Mouse (Mus musculus) forebrain, embryonic 11.5 days (tissue): Measurements from ENCODE around the gene Luzp1. TPM values are rescaled to one million over a fixed set of nuclear protein-coding genes. Genes with fewer than 3 reads are reported as not detected.

ENCODE experiments used
- ATAC-seq: fragments of 200-750 bp; cut with Nextera tagmentation; replicated peaks from 2 replicates; pipeline ENCODE4 v1.8.0; 2017; ENCODE audit warnings: moderate TSS enrichment; ENCODE audit not compliant: low FRiP score
- DNase-seq: peaks from one replicate; pipeline ENCODE4 v3.0.0-alpha.2; 2017; ENCODE audit warnings: low spot score
- H3K27ac ChIP-seq: fragments of 300-500 bp; sonication (generic); 2 replicates; pipeline ENCODE4 v1.5.1; 2014; ENCODE audit warnings: low read depth, low read length
- H3K27me3 ChIP-seq: fragments of 300-500 bp; sonication (generic); 2 replicates; pipeline ENCODE4 v1.6.1; 2014; ENCODE audit warnings: mild to moderate bottlenecking, low read length, mixed read lengths; ENCODE audit not compliant: control insufficient read depth, insufficient read depth
- H3K36me3 ChIP-seq: fragments of 300-500 bp; sonication (generic); 2 replicates; pipeline ENCODE4 v1.6.1; 2014; ENCODE audit warnings: mild to moderate bottlenecking, low read length, moderate library complexity, mixed read lengths; ENCODE audit not compliant: control insufficient read depth, insufficient read depth
- H3K4me1 ChIP-seq: fragments of 300-500 bp; sonication (generic); replicated peaks from 2 replicates; pipeline ENCODE4 v1.6.1; 2014; ENCODE audit warnings: low read length, mixed read lengths; ENCODE audit not compliant: control insufficient read depth, insufficient read depth
- H3K4me2 ChIP-seq: fragments of 300-500 bp; sonication (generic); 2 replicates; pipeline ENCODE4 v1.6.1; 2014; ENCODE audit warnings: low read depth, mild to moderate bottlenecking, low read length, moderate library complexity, mixed read lengths; ENCODE audit not compliant: severe bottlenecking
- H3K4me3 ChIP-seq: fragments of 300-500 bp; sonication (generic); 2 replicates; pipeline ENCODE4 v1.5.1; 2014; ENCODE audit warnings: low read depth, low read length
- H3K9ac ChIP-seq: fragments of 300-500 bp; sonication (generic); 2 replicates; pipeline ENCODE4 v1.6.1; 2014; ENCODE audit warnings: low read length
- H3K9me3 ChIP-seq: fragments of 300-500 bp; sonication (generic); 2 replicates; pipeline ENCODE4 v1.6.1; 2016; ENCODE audit warnings: low read length, mixed read lengths; ENCODE audit not compliant: control insufficient read depth
- WGBS: fragments of 180-500 bp; shearing (Covaris S2); extraction: QIAGEN DNeasy Blood & Tissue Kit; methylation state at CpG from one replicate; pipeline ENCODE4 v1.1.7; 2014; 5-methylcytosine and 5-hydroxymethylcytosine counted together
- polyA plus RNA-seq: library from polyadenylated mRNA; unstranded; fragments of >200 nt; fragmentation: Nextera tagmentation; extraction: Ambion mirVana; gene quantifications from 2 replicates; pipeline ENCODE4 v1.2.1, GENCODE M21; 2014

Luzp1 gene
- polyA plus RNA-seq: 119 and 121 TPM in 2 replicates

DNA sequence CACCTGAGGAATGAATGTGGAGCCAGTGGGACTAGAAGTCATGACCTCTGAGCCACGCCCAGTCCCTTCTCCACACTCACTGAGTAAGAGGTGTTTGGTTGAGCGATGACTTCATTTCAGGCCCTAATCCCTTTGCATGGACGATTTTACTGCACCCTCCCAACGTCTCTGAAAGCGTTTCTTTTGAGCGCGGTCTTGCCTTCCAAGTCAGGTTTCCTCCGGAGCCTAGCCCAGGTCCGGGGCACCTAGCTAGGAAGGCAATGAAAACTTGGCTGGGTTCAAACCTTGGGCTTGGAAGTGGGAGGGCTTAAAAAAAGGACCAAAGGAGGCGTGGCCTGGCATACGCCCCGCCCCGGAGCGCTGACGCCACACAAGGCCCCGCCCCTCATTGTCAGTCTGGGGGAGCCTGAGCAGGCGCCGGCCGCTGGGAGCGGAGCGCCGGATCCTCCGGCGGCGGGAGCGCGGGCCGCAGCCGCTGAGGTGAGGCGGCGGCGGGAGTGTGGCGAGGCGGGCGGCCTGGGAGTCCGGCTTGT is at the start of gene Luzp1:
Gene Luzp1, plus strand, starts transcription at position 391 of the 533 bp plus-strand sequence.
- H3K4me2 ChIP-seq: peak within 1 kb of the TSS; percentile 58
- peak within 1 kb of the TSS; percentile 96 for H3K27ac ChIP-seq
- H3K36me3 ChIP-seq: no peaks in the 10 kb centered on the region
- no peaks in the 10 kb centered on the region for H3K9me3 ChIP-seq
- H3K4me3 ChIP-seq: peak within 1 kb of the TSS; percentile 92
- no peaks in the 10 kb centered on the region for H3K27me3 ChIP-seq
- peak within 1 kb of the TSS; percentile 83 for H3K9ac ChIP-seq
- 2% methylated on average over 35 of the region's 36 CpGs for WGBS
- ATAC-seq (peak; percentile 95), DNase-seq (peak; percentile 97)
- H3K4me1 ChIP-seq: peaks cover 7% of the 10 kb centered on the region; the same call in 1 of the 2 replicates

DNA sequence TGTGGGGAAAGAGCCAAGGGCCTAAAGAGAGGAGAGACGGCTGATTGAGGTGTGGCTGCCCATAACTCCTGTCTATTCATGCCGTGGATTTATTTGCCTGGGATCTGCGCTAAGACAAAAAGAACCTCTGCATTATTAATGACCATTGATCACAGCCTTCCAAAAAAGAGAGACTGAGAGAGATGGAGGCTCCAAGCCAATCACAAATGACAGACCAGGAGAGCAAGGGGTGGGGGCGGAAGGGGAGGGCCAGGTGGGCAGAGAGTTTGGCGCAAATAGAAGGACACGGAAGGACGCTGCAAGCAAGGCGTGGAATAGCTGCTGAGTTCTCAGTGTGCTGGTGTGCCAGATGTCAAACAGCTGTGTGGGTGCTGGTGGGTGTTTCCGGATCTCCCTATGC is 46.3 kb upstream of the Luzp1 start, which contains the start of gene Htr1d:
Gene Htr1d, plus strand, starts transcription at position 301 of the 400 bp plus-strand sequence.
- peaks cover 32% of the 10 kb centered on the region for H3K27me3 ChIP-seq
- peak within 1 kb of the TSS; percentile 49 for H3K9ac ChIP-seq
- DNase-seq (no peak), ATAC-seq (no peak)
- H3K4me2 ChIP-seq: peak within 1 kb of the TSS; percentile 91
- 81% methylated on average over 9 of the region's 9 CpGs for WGBS
- no peaks in the 10 kb centered on the region for H3K9me3 ChIP-seq
- H3K27ac ChIP-seq: no peak within 1 kb of the TSS
- H3K36me3 ChIP-seq: no peaks in the 10 kb centered on the region
- peak within 1 kb of the TSS; percentile 41 for H3K4me3 ChIP-seq
- peaks cover 13% of the 10 kb centered on the region; the same call in 1 of the 2 replicates for H3K4me1 ChIP-seq

DNA sequence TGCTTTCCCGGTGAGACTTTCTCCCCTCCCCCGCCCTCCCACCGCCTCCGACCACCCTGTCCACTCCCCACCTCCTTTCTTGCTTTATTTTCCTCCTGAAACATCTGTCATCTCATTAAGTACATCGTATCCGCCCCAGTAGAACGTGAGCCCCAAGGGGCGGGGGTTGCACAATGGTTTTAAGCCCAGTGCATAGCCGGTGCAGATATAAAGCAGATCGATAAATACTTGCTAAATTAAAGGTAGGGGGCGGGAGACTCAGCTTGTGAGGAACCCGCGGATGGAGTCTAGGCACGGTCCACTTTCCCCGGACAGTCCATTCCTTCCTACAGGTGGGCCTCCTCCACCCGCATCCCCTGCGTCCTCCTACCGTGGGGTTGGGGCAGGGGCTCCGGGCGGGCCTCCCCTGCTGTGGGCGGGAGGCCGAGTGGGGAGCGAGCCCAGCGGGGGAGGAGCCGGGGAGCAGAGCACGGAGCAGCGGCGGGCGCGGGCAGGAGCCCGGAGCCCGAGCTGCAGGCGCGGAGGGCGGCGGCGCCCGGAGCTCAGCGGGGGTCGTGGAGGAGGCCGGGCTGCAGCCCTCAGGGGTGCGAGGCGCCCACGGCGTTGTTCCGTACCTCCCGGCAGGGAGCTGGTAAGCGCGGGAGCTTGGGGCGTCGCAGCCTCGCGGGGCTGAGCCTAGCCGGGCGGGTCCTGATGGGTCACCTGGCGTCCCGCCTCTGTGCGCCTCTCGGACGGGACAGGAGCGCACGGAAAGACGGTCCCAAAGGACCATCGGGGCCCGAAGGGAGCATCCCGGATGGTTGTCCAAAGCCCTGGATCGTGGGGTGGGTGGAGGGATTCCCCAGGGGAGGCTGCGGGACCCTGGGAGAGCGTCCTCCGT is 45.2 kb upstream of the Luzp1 start:
- under 1% methylated on average over 63 of the region's 70 CpGs for WGBS
- no peaks in the 10 kb centered on the region for H3K9me3 ChIP-seq
- peaks cover 29% of the 10 kb centered on the region for H3K27me3 ChIP-seq
- peak overlapping the region; percentile 41 for H3K4me3 ChIP-seq
- H3K27ac ChIP-seq: no peak overlapping the region
- DNase-seq (peak; percentile 58), ATAC-seq (peak; percentile 36; the same call in 1 of the 2 replicates)
- H3K4me2 ChIP-seq: peak overlapping the region; percentile 91
- H3K9ac ChIP-seq: peak overlapping the region; percentile 49
- H3K4me1 ChIP-seq: peaks cover 9% of the 10 kb centered on the region; the same call in 1 of the 2 replicates
- no peaks in the 10 kb centered on the region for H3K36me3 ChIP-seq

DNA sequence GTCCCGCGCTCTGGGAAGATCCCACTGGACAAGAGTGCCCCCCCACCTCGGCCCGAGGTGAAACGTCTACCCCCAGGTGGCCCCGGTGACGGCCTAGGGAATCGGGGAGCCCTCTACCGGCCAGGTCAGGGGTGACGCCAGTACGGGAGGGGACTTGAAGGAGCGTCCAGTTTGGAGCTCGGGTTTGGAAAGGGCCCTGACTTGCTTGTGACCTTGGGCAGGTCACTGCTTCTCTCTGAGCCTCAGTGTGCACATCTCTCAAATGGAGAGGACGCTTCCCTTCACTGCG is 44.6 kb upstream of the Luzp1 start:
- Histone ChIP-seq H3K9ac (peak overlapping the region; percentile 49; the same call in 1 of the 2 replicates), H3K4me2 (peak overlapping the region; percentile 91), H3K27me3 (peaks cover 28% of the 10 kb centered on the region), H3K36me3 (no peaks in the 10 kb centered on the region), H3K9me3 (no peaks in the 10 kb centered on the region), H3K27ac (no peak overlapping the region), H3K4me3 (peak overlapping the region; percentile 41), H3K4me1 (peaks cover 9% of the 10 kb centered on the region; the same call in 1 of the 2 replicates)
- peak; percentile 66 for DNase-seq
- 4% methylated on average over 15 of the region's 15 CpGs for WGBS
- no peak for ATAC-seq

DNA sequence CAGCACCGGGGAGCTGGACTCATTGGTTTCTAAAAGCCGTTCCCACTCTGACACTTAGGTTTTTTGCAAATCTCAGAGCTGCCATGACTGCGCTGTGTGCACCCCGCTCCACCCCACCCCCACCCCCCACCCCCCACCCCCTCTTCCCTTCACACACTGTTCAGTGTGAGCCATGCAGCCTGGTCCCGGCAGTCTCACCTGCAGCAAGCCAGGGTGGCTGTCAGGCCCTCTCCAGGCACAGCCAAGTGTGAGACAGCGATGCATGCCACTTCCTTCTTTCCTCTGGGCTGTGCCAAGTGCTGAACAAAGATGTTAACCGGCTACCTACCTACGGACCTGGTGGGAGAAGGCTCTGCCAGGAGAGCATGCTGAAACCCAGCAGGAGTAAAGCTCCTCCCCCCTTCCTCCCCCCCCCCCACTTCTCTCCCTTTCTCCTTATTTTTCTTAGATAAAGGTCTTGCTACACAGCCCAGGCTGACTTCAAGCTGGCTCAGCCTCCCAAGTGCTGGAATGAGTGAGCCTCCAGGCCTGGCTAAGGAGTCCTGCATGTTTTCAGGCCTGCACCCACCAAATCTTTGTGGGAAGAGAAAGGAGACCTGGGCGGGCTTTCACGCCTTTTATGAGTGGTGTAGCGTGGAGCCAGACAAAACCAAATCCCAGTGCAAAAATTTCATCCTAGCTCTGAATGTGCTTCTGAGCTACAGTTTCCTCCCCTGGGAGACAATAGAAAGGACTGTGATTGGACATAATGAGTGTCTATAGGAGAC is 38.8 kb upstream of the Luzp1 start:
- Histone ChIP-seq H3K4me2 (no peak overlapping the region), H3K9me3 (no peaks in the 10 kb centered on the region), H3K27ac (peak overlapping the region; percentile 50), H3K4me3 (no peak overlapping the region), H3K9ac (peak overlapping the region; percentile 16; the same call in 1 of the 2 replicates), H3K4me1 (peaks cover 7% of the 10 kb centered on the region; the same call in 1 of the 2 replicates), H3K27me3 (peaks cover 3% of the 10 kb centered on the region), H3K36me3 (no peaks in the 10 kb centered on the region)
- 29% methylated on average over 11 of the region's 11 CpGs for WGBS
- ATAC-seq (peak; percentile 24), DNase-seq (no peak)

DNA sequence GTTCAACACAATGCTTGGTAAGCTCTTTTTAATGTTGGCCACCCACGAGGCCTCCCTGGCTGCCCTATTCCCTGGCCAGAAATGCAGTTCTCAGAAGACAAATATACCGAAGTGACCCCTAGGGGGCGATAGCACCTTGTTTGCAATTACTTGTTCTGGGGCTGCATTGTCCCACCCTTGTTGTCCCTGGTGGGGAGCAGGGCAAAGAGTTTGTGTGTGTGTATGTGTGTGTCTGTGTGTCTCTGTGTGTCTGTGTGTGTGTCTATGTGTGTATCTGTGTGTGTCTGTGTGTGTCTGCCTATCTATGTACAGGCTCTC is 38.2 kb upstream of the Luzp1 start:
- H3K4me3 ChIP-seq: no peak overlapping the region
- H3K9ac ChIP-seq: no peak overlapping the region
- no peak overlapping the region for H3K27ac ChIP-seq
- no peaks in the 10 kb centered on the region for H3K9me3 ChIP-seq
- peaks cover 8% of the 10 kb centered on the region; the same call in 1 of the 2 replicates for H3K4me1 ChIP-seq
- no peaks in the 10 kb centered on the region for H3K36me3 ChIP-seq
- 3% methylated on average over 3 of the region's 3 CpGs for WGBS
- no peaks in the 10 kb centered on the region; the same call in none of the 2 replicates for H3K27me3 ChIP-seq
- peak; percentile 89 for DNase-seq
- H3K4me2 ChIP-seq: no peak overlapping the region
- ATAC-seq: peak; percentile 63

DNA sequence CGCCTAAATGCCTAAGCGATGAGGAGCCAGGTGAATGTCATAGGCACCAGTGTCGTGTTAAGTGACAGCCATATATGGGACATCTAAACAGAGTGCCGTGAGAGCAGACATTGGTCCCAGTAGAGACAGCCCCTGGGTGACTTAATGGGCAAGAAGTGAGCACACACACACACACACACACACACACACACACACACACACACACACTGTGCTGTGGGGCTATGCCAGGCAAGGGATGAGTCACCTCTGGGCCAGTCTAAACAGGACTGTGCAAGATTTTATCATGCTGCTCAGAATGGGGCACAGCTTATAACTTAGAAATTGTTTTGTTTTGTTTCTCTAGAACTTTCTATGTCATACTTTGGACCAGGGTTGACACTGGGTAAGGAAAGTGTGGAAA is 35.5 kb upstream of the Luzp1 start:
- H3K9me3 ChIP-seq: no peaks in the 10 kb centered on the region
- no peak for ATAC-seq
- peaks cover 10% of the 10 kb centered on the region; the same call in 1 of the 2 replicates for H3K4me1 ChIP-seq
- H3K27me3 ChIP-seq: no peaks in the 10 kb centered on the region; the same call in 1 of the 2 replicates
- DNase-seq: no peak
- 88% methylated on average over 4 of the region's 4 CpGs for WGBS
- no peak overlapping the region for H3K4me2 ChIP-seq
- H3K9ac ChIP-seq: no peak overlapping the region
- H3K36me3 ChIP-seq: no peaks in the 10 kb centered on the region
- no peak overlapping the region for H3K4me3 ChIP-seq
- no peak overlapping the region for H3K27ac ChIP-seq

DNA sequence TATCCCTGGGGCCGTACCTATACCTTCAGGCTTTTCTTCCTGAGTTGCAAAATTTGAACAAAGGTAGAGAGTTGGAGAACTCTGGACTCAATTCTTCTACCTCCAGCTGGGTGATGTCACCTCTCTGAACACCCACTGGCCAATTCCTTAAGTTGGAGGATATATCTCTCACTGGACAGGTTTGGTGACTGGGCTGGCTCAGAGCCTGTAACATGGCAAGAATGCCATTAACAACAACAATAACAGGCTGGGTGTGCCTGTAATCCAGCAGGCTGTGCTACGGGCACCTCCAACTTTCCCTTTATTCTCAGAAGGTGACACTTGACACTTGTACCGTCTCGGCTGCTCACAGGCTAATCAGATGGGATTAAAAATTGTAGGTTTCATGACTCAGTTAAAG is 30.5 kb upstream of the Luzp1 start:
- 0 out of 2 replicates have a peak, but pooled peaks cover 3% of the 10 kb centered on the region for H3K4me1 ChIP-seq
- 59% methylated on average over 4 of the region's 4 CpGs for WGBS
- DNase-seq (no peak), ATAC-seq (no peak)
- no peak overlapping the region for H3K4me2 ChIP-seq
- no peaks in the 10 kb centered on the region for H3K36me3 ChIP-seq
- no peak overlapping the region for H3K9ac ChIP-seq
- no peak overlapping the region for H3K27ac ChIP-seq
- no peak overlapping the region for H3K4me3 ChIP-seq
- H3K9me3 ChIP-seq: no peaks in the 10 kb centered on the region
- H3K27me3 ChIP-seq: no peaks in the 10 kb centered on the region
